Mouse (Mus musculus) layer of hippocampus, adult 11-12 months (tissue): ENCODE results near the gene Actl7b.

Experiments used
- DNase-seq: peaks from one replicate; pipeline ENCODE4 v3.0.0; 2022; ENCODE audit warnings: low spot score

Actl7b gene

DNA sequence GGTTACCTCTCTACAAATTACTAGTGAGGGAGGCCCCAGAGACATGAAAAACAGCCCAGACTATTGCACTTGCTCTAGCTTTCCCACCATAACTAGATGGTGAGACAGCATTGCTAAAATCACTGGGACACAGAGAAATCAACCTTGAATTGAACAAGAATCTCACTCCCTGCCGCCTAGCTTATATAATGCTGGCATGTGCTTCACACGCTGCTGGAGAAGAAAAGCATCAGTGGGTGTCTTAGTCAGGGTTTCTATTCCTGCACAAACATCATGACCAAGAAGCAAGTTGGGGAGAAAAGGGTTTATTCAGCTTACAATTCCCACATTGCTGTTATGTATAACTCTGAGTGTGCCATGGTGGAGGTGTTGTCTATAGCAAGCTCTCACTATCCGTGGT lies 28.1 kb downstream of the Actl7b start:
- DNase-seq = no peak

DNA sequence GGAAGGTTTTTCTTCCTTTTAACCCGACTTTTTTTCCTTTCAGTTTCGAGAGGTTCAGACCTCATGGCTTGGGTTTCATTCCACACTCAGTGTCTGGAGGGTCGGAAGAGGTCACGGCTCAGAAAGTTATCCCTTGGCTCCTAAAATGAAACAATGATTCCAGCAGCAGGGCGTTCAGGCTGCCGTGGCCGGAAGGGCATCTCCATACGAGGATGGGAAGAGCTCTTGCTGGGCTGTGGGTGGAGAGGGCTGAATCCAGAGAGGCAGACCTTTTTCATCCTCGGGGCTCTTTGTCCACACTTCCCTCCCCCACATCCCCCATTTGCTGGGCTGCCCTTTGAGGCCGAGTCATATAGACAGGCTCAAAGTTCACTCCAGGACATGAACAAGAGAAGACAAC lies 39.0 kb downstream of the Actl7b start:
- no peak for DNase-seq

DNA sequence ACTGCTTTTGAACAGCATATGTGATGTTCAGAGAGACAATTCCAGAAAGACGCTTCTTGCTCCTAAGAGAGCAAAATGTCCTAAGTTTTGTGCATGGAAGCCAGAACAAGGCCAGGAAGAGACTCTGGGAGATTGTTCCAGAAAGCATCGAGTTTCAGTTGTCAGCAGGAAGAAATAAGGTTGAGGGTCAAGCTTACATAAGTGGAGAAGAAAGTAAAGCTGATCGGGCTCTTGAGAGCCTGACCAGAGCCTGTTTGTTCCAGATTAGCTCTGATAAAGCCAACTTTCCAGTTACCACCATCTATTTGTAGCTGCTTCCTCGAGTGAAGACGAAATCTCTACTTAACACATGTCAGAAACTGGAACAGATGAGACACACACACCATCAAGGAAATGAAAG lies 42.6 kb downstream of the Actl7b start:
- DNase-seq = no peak

DNA sequence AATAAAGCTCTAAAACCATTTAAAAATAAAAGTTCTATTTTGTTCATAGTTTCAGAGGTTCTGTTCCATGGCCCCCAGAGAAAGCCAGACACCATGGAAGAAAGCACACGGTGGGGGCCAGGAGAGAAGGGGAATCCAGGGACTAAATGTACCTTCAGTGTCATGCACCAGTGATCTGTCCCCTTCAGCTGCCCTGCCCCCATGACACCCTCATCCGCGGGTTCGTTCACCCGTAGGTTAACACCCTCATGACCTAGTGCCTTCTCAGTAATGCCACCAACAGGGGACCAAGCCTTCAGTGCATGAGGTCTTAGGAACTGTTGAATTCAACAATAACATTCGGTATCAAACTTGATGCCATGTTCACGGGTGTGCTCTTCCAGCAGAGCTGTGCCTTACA lies 44.8 kb downstream of the Actl7b start:
- DNase-seq = no peak
